Mouse (Mus musculus): Measurements from ENCODE around the gene Klf1. TPM values are rescaled to one million over a fixed set of nuclear protein-coding genes. Genes with fewer than 3 reads are reported as not detected.

The Klf1 gene
- polyA plus RNA-seq, 1 experiment: 0.77 TPM

- DNase-seq (ENCODE audit: low read depth): no peak
- no peak for TF ChIP-seq POLR2A (IDR thresholded peaks at IDR 0.05; ENCODE audit: borderline replicate concordance, extremely low read depth, insufficient read depth, insufficient read length, poor library complexity, severe bottlenecking)
- TF ChIP-seq CTCF (IDR thresholded peaks at IDR 0.05; ENCODE audit: borderline replicate concordance, extremely low read depth, insufficient read depth, insufficient read length): no peak
Measured at GRCm38 (mm10) chr8:84952612-84953255, 51.0 kb downstream of the Klf1 start.

Other genes with a start within 250 kb of the Klf1 start
- 7.3 and 11.0 TPM in 2 replicates for gene Ier2, start 239.1 kb upstream of the Klf1 start, polyA plus RNA-seq (2012; rRNA removed)
- 113 and 120 TPM in 2 replicates for gene Trmt1, start 215.6 kb upstream of the Klf1 start, polyA plus RNA-seq (2012; rRNA removed)
- 81.8 and 87.0 TPM in 2 replicates for gene Nacc1, start 214.1 kb upstream of the Klf1 start, polyA plus RNA-seq (2012; rRNA removed)
- gene Lyl1, start 200.5 kb upstream of the Klf1 start, polyA plus RNA-seq (2012; rRNA removed): 3.4 and 4.7 TPM in 2 replicates
- gene G430095P16Rik, start 178.9 kb upstream of the Klf1 start, polyA plus RNA-seq (2012; rRNA removed): 0.92 and 1.5 TPM in 2 replicates
- 34.0 and 46.8 TPM in 2 replicates for gene Nfix, start 101.6 kb upstream of the Klf1 start, polyA plus RNA-seq (2012; rRNA removed)
- 8.0 and 8.9 TPM in 2 replicates for gene Dand5, start 79.1 kb upstream of the Klf1 start, polyA plus RNA-seq (2012; rRNA removed)
- 30.1 and 39.2 TPM in 2 replicates for gene Gadd45gip1, start 70.4 kb upstream of the Klf1 start, polyA plus RNA-seq (2012; rRNA removed)
- gene Rad23a, start 61.3 kb upstream of the Klf1 start, polyA plus RNA-seq (2012; rRNA removed): 63.7 and 66.0 TPM in 2 replicates
- 374 and 466 TPM in 2 replicates for gene Calr, start 55.0 kb upstream of the Klf1 start, polyA plus RNA-seq (2012; rRNA removed)
- gene Farsa, start 44.9 kb upstream of the Klf1 start, polyA plus RNA-seq (2012; rRNA removed): 109 and 153 TPM in 2 replicates
- gene Syce2, start 29.8 kb upstream of the Klf1 start, polyA plus RNA-seq (2012; rRNA removed): 15.1 and 24.2 TPM in 2 replicates
- 41.9 and 55.4 TPM in 2 replicates for gene Gcdh, start 8.0 kb upstream of the Klf1 start, polyA plus RNA-seq (2012; rRNA removed)
- gene Dnase2a, start 6.6 kb downstream of the Klf1 start, polyA plus RNA-seq (2012; rRNA removed): 5.1 and 6.8 TPM in 2 replicates
- 133 and 166 TPM in 2 replicates for gene Mast1, start 35.4 kb downstream of the Klf1 start, polyA plus RNA-seq (2012; rRNA removed)
- gene Rtbdn, start 45.1 kb downstream of the Klf1 start, polyA plus RNA-seq (2012; rRNA removed): 7.2 and 7.6 TPM in 2 replicates
- gene Gm49661, start 67.5 kb downstream of the Klf1 start, polyA plus RNA-seq (2012; rRNA removed): not detected in 2 replicates
- gene Prdx2, start 67.7 kb downstream of the Klf1 start, polyA plus RNA-seq (2012; rRNA removed): 756 and 915 TPM in 2 replicates
- 41.8 and 51.3 TPM in 2 replicates for gene Rnaseh2a, start 67.8 kb downstream of the Klf1 start, polyA plus RNA-seq (2012; rRNA removed)
- 6.7 and 7.1 TPM in 2 replicates for gene Junb, start 76.8 kb downstream of the Klf1 start, polyA plus RNA-seq (2012; rRNA removed)
- 21.2 and 27.2 TPM in 2 replicates for gene Hook2, start 88.7 kb downstream of the Klf1 start, polyA plus RNA-seq (2012; rRNA removed)
- 0.05 and 0.06 TPM in 2 replicates for gene Best2, start 112.6 kb downstream of the Klf1 start, polyA plus RNA-seq (2012; rRNA removed)
- 224 and 279 TPM in 2 replicates for gene Asna1, start 123.4 kb downstream of the Klf1 start, polyA plus RNA-seq (2012; rRNA removed)
- 191 and 216 TPM in 2 replicates for gene Trir, start 124.9 kb downstream of the Klf1 start, polyA plus RNA-seq (2012; rRNA removed)
- 129 and 140 TPM in 2 replicates for gene Tnpo2, start 135.0 kb downstream of the Klf1 start, polyA plus RNA-seq (2012; rRNA removed)
- 102 and 128 TPM in 2 replicates for gene Fbxw9, start 158.1 kb downstream of the Klf1 start, polyA plus RNA-seq (2012; rRNA removed)
- gene Gm5741, start 166.1 kb downstream of the Klf1 start, polyA plus RNA-seq (2012; rRNA removed): 0.64 TPM in 1 of 2 replicates, not detected in the other
- gene Dhps, start 169.8 kb downstream of the Klf1 start, polyA plus RNA-seq (2012; rRNA removed): 74.8 and 77.0 TPM in 2 replicates
- 124 and 140 TPM in 2 replicates for gene Wdr83os, start 178.8 kb downstream of the Klf1 start, polyA plus RNA-seq (2012; rRNA removed)
- gene Wdr83, start 179.4 kb downstream of the Klf1 start, polyA plus RNA-seq (2012; rRNA removed): 64.9 and 86.6 TPM in 2 replicates
- gene Man2b1, start 181.3 kb downstream of the Klf1 start, polyA plus RNA-seq (2012; rRNA removed): 21.6 and 23.9 TPM in 2 replicates
- 2.3 and 2.8 TPM in 2 replicates for gene Zfp791, start 221.2 kb downstream of the Klf1 start, polyA plus RNA-seq (2012; rRNA removed)
- not detected in 2 replicates for gene Cks1brt, start 250.0 kb downstream of the Klf1 start, polyA plus RNA-seq (2012; rRNA removed)

All from brain, embryonic 14.5 days (tissue).